Mouse (Mus musculus) frontal cortex, postnatal 14 days (tissue): ENCODE data around the gene Nop9.
A peak's percentile ranks its signal among the peaks of the same experiment; 100 is the strongest.

Source experiments
- DNase-seq, 2 experiments: peaks; one replicate each; pipeline ENCODE4 v3.0.0; 2022; ENCODE audit warnings: low spot score in 2 of 2

The Nop9 gene

GRCm38 (mm10) chr14:55727889-55728685 is 17.4 kb upstream of the Nop9 start:
- DNase-seq, result no peak

- no peak for DNase-seq
Measured at GRCm38 (mm10) chr14:55730116-55730515, 15.4 kb upstream of the Nop9 start.

GRCm38 (mm10) chr14:55730531-55731032 is 14.9 kb upstream of the Nop9 start:
- DNase-seq, result peak in 1 of 2 experiments; percentile 35

GRCm38 (mm10) chr14:55733889-55734288 is 11.6 kb upstream of the Nop9 start:
- no peak for DNase-seq

- DNase-seq, result no peak
Measured at GRCm38 (mm10) chr14:55734869-55735268, 10.6 kb upstream of the Nop9 start.

GRCm38 (mm10) chr14:55735334-55735733 is 10.2 kb upstream of the Nop9 start:
- DNase-seq, result no peak

- DNase-seq, result no peak
Measured at GRCm38 (mm10) chr14:55735758-55736157, 9.7 kb upstream of the Nop9 start.

GRCm38 (mm10) chr14:55737086-55737687 is 8.3 kb upstream of the Nop9 start:
- DNase-seq, result no peak

GRCm38 (mm10) chr14:55743711-55744110 is 1.8 kb upstream of the Nop9 start:
- peak; percentile 72 to 85 for DNase-seq

GRCm38 (mm10) chr14:55745861-55746237 is 356 bp downstream of the Nop9 start:
- no peak for DNase-seq

- no peak for DNase-seq
Measured at GRCm38 (mm10) chr14:55747051-55747847, 1.8 kb downstream of the Nop9 start.

- DNase-seq, result no peak
Measured at GRCm38 (mm10) chr14:55757566-55757965, 12.1 kb downstream of the Nop9 start.

GRCm38 (mm10) chr14:55758363-55758784 is 12.9 kb downstream of the Nop9 start, which contains the start of gene Cideb:
Cideb (minus strand) TSS chr14:55758458.
- no peak for DNase-seq

- DNase-seq, result peak; percentile 69 to 80
Measured at GRCm38 (mm10) chr14:55760156-55760555, 14.7 kb downstream of the Nop9 start.

- DNase-seq, result no peak
Measured at GRCm38 (mm10) chr14:55761163-55761562, 15.7 kb downstream of the Nop9 start, which contains the start of gene Ltb4r2. Ltb4r2 (plus strand) TSS chr14:55761428.

- peak in 1 of 2 experiments; percentile 48 for DNase-seq
Measured at GRCm38 (mm10) chr14:55762001-55762821, 16.7 kb downstream of the Nop9 start.

- DNase-seq, result no peak
Measured at GRCm38 (mm10) chr14:55763166-55763565, 17.7 kb downstream of the Nop9 start.

GRCm38 (mm10) chr14:55765696-55766095 is 20.2 kb downstream of the Nop9 start, which contains the start of gene Ltb4r1:
Ltb4r1 (plus strand) TSS chr14:55765962.
- no peak for DNase-seq

- no peak for DNase-seq
Measured at GRCm38 (mm10) chr14:55767519-55768414, 22.3 kb downstream of the Nop9 start.

GRCm38 (mm10) chr14:55768555-55768954 is 23.1 kb downstream of the Nop9 start:
- no peak for DNase-seq
